Mouse (Mus musculus) right cerebral cortex, postnatal 14 days (tissue): Measurements from ENCODE around the gene Sec14l1.

ENCODE experiments used
- DNase-seq: peaks from one replicate; pipeline ENCODE4 v3.0.0; 2022

The Sec14l1 gene

GRCm38 (mm10) chr11:117109179-117109954 lies 5.6 kb upstream of the Sec14l1 start:
- DNase-seq: no peak

DNA sequence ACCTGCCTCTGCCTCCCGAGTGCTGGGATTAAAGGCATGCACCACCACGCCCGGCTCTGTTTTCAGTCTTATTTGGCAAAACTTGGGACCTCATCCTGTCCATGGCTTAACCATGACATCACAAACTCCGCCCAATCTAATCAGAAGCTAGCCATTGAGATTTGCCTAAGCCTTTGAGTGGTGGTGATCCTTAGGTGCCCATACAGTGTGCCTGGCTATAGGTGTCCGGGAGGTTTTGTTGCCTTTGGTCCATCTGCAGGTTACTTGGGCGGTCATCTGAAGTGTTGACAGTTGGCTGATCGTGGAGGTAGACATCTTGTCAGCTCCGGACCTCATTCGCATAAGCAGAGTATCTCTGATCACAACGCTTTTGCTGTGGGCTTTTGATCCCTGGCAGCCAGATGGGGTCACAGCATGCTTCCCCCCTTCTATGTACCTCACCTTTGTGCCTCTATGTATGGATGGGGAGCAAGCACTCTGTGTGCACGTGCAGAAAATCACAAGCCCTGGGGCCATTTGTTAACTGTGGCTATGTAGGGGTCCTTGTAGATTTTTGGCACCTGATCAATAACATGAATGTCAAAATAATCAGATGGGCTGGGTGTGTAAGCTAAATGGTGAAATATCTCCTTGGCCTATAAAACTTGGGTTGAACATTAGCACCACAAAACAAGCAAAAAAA lies 2.9 kb upstream of the Sec14l1 start:
- no peak for DNase-seq

DNA sequence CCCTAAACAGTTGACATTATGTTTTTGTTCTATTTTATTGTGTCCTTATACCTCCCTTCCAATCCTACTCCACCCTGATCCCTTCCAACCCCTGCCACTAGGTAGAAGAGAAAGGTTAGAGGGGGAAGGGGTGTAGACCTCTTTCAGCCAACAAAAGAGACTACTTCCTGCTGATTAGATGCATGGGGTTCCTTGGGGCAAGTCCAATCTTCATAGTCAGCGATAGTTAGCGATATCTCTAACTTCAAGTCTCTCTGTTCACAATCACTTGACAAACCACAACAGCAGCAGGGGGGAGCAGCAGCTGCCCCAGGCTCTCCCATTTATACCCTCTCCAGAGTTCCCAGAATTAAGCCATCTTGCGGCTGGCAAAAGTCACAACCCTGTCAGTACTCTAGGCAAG lies 2.3 kb upstream of the Sec14l1 start:
- DNase-seq: no peak

GRCm38 (mm10) chr11:117113377-117113776 lies 1.6 kb upstream of the Sec14l1 start:
- DNase-seq: no peak

DNA sequence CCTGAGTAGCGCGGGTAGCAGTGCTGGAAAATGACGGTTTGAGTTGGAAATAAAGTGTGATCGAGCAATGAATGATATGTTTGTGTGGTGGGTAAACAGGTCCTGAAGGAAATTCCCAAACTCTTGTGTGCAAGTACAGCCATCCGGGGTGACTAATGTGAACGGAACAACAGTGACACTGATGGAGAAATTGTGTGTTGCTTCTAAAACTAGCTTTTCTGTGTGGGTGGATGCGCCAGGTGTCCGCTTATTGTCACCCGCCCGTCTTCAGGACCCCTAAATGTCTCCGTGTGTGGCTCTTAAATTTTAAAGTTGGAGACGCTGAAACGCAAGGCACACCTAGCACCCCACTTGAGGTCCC lies 757 bp upstream of the Sec14l1 start:
- no peak for DNase-seq

DNA sequence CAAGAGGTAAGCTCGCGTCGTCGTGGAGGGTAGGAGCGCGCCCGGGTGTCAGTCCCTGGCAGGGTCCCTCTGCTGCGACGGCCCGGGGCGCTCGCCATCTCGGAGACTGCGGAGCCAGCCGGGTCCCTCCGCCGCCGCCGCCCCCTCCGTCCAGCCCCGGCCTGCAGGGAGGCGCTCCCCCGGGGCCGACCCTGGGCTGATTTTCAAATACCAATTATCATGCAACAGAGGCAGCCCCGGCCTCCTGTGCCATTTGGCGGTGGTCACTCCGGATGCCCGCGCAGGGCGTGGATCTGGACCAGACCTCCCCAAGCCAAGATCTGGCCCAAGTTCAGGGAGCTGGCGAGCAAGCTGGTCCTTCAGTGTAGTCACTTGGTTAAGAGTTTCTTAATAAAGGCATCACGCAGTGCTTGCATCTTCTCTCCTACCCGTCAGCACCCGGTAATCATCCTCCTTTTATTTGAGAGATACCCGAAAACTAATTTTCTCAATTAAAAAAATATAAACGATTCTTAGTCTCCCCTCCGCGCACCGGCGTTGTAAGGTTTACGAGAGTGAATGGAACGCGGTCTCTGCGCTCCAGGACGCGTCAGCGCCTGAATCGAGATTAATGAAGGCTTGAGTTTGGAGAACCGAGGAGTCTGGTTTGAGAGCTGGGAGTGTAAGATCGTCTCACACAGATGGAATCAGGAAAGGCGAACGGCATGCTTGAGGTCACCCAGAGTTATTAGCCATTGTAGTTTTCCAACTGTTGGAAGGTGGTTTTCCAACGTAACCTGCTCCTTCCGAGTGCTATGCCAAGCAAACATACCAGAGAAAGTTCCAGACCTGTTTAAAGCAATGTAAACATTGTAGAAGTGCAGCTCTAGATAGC lies 615 bp downstream of the Sec14l1 start:
- DNase-seq: no peak

GRCm38 (mm10) chr11:117116350-117117303 lies 1.7 kb downstream of the Sec14l1 start:
- DNase-seq: no peak

DNA sequence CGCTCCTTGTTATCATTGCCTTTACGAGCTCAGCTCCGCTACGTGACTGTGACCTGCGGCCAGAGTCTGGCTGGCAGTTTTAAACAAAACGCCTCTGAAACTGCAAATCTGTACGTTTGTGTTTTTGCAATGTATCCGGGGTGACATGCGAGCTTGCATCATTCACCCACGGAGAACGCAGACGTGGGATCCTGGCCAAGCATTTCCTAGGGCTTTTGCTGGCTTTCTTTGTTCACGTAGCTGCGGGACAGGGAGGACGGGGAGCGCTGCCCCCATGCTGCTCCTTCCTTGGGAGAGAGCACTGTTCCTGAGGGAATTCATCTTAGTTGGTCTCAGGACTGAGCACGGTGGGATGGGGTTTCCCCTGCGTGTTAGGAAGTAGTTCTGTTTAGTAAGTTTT lies 2.4 kb downstream of the Sec14l1 start:
- DNase-seq: no peak

DNA sequence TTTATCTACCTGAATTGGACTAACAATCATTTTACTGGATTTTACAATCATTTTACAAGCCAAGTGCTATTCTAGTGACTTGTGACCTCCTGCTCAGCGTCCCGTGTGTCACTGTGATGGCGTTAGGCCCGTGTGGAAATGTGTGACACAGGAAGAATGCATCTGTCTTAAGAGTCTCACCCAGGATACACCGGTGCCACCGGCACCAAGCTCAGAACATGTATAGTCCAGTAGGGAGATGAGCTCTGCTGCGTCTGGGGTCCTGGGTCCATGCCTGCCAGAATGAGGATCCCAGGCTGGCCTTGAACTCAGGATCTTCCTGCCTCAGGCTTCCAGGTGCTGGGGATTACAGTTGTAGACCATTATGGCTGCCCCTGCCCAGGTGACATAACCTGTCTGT lies 2.8 kb downstream of the Sec14l1 start:
- DNase-seq: no peak

GRCm38 (mm10) chr11:117118248-117118647 lies 3.3 kb downstream of the Sec14l1 start:
- DNase-seq: no peak

GRCm38 (mm10) chr11:117118721-117119321 lies 3.9 kb downstream of the Sec14l1 start:
- DNase-seq: no peak

- DNase-seq: no peak
These were observed 4.8 kb downstream of the Sec14l1 start for GRCm38 (mm10) chr11:117119723-117120122.

DNA sequence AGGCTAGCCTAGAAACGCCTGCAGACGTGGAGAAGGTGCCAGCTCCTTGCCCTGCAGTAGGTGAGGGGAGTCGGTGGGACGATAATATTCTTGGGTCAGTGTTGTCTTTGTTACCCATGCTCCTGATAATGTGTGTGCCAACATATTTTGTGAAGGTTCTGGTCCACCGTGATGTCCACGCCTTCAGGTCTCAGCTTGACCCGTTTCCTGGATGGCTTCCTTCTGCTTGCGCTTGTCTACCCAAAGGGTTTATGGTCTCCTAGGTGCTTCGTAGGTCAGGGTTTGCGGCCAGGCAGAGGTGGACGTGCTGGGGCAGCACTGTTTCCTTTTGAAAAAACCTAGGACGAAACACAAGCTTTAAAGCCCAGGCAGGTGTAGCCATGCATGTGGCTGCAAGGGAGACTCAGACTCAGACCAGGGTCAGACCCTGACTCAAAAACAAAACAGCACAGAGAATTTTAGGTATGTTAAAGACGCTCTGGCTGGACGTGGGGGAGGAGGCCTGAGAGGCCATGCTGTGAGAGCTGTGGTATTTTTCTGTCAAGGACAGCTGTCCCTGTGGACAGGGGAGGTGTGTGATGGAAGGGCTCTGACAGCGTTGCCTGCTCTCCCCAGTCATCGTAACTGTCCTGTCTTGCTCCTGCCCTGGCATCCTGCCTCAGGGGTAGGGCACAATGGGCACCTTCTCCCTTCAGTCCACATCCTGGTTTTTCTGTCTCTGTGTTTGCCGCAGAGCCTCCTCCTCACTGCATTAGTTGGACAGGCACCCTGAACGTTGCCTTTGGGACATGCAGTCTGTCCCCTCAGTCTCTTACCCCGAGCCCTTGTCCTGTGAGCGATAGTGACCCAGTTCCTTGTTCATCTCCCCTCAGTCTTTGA lies 5.6 kb downstream of the Sec14l1 start:
- no peak for DNase-seq

GRCm38 (mm10) chr11:117121164-117121535 lies 6.2 kb downstream of the Sec14l1 start:
- DNase-seq: peak; percentile 53

DNA sequence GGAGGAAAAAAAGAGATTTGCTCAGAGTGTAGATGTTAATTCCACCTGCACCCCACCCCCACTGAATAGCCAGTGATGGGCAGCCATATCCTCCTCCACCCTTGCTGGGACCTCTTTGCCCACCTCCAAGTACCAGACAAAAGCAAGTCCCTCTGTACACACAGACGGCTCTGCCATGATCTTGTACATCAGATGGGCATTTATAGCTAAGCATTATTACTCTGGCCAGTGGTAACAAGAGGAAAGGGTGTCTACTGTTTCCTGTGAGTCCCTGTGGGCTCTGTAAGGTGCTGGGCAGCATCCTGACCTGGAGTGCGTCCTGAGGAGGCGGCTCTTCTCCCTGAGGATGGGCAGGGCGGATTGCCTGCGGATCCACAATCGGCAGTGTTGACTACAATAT lies 7.0 kb downstream of the Sec14l1 start:
- DNase-seq: no peak

GRCm38 (mm10) chr11:117123418-117124085 lies 8.6 kb downstream of the Sec14l1 start:
- no peak for DNase-seq

- DNase-seq: no peak
These were observed 9.6 kb downstream of the Sec14l1 start for GRCm38 (mm10) chr11:117124539-117124938.

DNA sequence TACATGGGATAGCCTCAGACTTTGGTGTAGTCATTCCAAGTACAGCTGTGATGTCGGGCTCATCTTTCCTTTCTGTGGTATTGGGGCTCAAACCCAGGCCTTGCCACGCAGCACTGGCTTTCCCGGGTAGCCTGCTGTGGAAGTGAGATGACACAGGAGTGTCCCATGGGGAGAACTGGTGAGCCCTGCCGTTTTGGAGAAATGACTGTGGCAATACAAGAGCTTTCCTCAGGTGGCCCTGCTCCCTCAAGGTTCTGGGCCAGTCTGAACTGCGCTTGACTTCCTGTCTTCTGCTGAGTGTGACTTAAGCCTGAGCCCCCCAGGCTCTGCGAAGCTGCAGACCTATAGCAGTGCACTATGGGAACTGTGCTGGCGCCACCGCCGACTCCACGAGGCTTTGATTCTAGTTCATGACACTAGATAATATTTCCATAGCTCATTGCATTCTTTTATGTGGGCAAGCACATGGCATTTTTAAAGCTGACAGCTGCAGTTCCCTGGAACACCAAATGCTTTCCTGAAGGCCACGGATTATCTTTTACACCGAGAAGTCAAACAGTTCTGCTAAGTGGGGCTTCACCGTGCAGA lies 12.4 kb downstream of the Sec14l1 start:
- no peak for DNase-seq

DNA sequence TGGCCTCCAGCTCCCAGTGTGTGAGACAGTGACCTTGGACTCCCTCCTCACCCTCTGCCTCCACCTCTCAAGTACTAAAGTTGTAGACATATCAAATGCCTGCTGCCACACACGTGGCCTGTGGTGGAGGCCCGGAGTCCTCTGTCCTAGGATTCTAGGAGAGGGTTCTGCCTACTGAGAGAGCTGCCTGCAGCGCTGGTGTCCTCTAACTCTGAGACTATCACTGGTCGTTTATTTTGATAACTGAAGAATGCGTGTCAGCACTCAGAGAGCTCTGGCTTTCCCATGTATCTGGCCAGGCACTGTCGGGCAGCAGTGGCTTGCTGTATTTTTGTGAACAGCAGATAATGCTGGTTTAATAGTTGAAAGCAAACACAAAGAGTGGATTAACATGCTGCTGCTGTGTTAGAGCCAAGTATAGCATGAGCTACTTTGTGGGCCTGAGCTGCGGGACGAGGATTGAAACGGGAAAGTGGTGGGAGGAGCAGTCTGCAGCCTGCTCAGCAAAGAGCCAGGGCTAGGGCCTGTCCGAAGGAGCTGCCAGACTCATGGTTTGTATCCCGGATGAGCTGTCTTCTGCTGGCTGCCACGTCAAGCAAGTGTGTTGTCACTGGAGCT lies 13.1 kb downstream of the Sec14l1 start:
- no peak for DNase-seq

- DNase-seq: no peak
These were observed 14.5 kb downstream of the Sec14l1 start for GRCm38 (mm10) chr11:117129473-117129872.
